Mouse (Mus musculus) monocyte, adult 2 months (primary cell): ENCODE measurements around the gene Spatc1l.
A peak's percentile ranks its signal among the peaks of the same experiment; 100 is the strongest.

Source experiments
- DNase-seq, 2 experiments: peaks; one replicate each; pipeline ENCODE4 v3.0.0; 2022; ENCODE audit warnings: low spot score in 2 of 2, low read depth in 1 of 2

Spatc1l gene

GRCm38 (mm10) chr10:76561972-76562371 lies at the start of gene Spatc1l:
Spatc1l (plus strand) TSS chr10:76562272.
- no peak for DNase-seq

DNA sequence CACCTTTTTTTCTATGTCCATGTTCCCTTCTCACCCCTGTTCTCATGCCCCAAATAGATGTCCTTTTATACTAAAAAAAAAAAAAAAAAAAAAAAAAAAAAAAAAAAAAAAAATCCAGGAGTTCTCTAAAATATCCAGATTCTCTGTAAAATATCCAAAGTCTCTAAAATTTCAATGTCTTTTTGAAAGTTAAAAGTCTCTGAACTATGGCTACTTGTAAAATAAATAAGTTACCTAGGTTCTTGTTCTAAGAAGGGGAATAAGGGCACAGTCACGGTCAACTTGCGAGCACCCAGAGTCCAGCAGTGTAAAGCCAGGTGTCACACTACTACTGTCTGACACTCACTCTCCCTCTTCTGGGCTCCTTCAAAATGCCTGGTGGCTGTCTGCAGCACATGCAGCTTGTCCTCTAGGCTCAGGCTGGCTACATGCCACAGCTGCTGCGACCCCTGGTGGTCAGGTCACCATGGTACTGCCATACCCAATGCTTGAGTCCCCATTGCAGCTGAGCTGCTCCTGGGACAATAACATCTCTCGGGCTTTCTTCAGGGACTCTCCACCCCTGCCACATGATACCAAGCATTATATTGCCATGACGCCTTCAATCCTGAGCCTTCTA lies 49.0 kb upstream of the Spatc1l start:
- DNase-seq: peak in 1 of 2 experiments; percentile 56

DNA sequence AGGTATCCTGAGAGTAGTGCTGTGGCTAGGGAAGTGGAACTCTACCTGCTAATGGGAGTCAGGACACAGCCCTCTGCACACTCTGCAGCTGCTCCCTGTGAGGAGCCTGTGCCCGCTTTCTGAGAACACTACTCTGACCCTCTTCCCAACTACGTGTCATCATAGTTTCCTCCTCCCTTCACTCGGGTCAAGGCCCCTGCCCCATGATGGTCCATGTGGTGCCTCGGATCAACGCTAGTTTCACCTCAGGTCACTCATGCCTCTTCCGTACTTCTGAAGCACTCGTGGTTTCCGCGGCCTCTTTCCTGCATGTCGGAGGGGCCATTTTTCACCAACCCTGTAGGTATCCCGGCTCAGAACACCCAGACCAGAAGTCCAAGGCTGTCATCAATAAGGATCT lies 31.1 kb upstream of the Spatc1l start:
- DNase-seq: no peak

GRCm38 (mm10) chr10:76531375-76531774 lies 30.7 kb upstream of the Spatc1l start, which contains the start of gene Lss:
Lss (plus strand) TSS chr10:76531588.
- DNase-seq: peak; percentile 61 to 90

DNA sequence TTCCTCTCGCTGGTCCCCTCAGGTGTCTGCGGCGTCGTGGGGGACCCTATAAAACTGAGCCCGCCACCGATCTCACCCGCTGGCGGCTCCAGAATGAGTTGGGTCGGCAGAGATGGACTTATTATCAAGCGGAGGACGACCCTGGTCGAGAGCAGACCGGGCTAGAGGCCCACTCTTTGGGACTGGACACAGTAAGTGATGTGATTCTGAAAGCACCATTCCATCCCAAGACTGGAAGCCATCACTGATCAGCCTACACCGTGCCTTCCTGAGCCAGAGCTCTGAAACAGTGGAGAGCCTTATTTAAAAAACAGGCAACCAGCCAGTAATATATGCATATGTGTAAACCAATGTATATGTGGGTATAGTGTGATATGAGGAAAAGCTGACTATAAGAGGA lies 30.2 kb upstream of the Spatc1l start:
- no peak for DNase-seq

GRCm38 (mm10) chr10:76535526-76535925 lies 26.5 kb upstream of the Spatc1l start:
- no peak for DNase-seq

DNA sequence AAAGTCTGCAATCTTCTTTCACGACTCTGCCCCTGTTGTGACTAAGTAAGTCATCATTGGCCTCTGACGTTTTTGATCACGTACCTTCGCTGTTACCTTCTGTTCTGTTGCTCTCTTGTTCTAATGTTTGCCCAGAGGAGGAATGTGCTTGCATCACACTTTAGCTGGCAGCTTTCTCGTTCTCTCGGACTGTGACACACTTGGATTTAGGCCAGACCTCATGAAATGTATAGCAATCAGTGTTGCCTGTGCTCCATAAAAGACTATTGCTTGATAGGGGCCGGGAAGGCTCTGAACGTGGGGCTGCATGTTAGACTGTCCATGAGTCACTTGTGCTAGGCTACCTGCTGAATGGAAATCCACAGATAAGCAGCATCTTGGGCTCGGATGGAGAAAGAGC lies 24.5 kb upstream of the Spatc1l start:
- DNase-seq: no peak

DNA sequence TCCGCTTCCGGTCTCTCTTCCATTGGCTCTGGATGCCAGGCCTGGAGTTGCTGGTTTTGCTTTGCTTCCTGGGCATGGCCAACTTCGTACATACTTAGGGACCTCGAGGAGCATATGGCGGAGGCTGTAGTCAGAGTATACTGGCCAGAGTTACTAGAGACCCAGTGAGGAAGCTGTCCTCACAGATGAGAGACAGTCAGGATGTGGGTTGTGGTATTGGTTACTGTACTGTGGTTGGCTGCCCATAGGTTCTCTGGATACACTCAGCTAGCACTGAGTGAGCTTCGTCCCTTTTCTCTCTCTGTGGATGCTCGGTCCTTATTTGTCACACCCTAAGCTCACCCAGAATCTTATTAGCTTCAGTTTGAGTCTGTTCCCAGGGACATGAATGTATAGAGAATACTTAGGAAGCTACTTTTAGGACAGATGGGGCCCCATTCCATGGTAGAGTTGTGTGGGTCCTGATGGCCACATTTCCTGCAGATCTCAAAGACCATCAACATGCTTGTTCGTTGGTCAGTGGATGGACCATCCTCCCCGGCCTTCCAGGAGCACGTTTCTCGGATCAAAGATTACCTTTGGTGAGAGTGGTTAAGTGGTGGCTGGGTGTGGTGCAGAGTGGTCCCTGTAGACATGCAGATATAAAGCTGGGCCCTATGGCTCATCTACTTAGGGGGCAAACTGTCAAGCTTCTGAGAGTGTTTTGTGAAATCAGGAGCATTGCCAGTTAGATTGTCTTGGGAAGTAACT lies 20.6 kb upstream of the Spatc1l start:
- no peak for DNase-seq

GRCm38 (mm10) chr10:76542636-76543375 lies 19.3 kb upstream of the Spatc1l start:
- DNase-seq: no peak

GRCm38 (mm10) chr10:76546566-76546965 lies 15.5 kb upstream of the Spatc1l start:
- DNase-seq: no peak

GRCm38 (mm10) chr10:76548218-76548617 lies 13.9 kb upstream of the Spatc1l start:
- DNase-seq: no peak

GRCm38 (mm10) chr10:76550458-76550857 lies 11.6 kb upstream of the Spatc1l start:
- no peak for DNase-seq

DNA sequence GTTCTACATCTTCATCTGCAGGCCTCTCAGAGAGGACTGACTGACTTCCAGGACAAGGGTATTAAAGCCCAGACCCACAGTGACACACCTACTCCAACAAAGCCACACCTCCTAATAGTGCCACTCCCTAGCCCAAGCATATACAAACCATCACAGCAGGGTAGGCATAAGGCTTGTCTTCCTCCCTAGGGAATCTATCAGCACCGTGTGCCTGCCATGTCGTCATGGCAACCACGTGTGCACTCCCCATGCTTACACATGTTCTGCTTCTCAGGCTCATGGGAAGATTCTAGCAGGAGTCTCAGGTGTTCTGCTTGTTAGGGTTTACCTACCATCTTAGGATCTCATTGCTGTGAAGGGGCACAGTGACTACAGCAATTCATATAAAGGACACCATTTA lies 10.5 kb upstream of the Spatc1l start:
- no peak for DNase-seq

DNA sequence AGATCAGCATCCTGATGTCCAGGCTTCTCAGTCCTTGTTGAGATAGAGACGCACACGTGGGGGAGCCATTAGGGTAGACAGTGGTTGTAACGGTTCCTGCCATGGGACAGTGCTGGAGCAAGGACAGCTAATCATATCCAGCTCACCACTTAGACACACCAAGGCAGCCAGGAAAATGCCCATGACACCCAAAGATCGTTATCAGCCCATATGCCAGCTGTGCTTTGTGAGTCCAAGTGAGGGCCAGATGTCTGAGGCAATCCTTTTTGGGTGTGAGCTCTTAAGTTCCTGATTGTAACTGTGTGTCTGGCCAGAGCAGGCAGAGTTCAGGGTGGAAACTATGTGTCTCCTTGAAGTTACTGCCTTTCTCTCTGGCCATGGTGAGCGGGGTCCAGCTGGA lies 8.0 kb upstream of the Spatc1l start:
- DNase-seq: no peak

DNA sequence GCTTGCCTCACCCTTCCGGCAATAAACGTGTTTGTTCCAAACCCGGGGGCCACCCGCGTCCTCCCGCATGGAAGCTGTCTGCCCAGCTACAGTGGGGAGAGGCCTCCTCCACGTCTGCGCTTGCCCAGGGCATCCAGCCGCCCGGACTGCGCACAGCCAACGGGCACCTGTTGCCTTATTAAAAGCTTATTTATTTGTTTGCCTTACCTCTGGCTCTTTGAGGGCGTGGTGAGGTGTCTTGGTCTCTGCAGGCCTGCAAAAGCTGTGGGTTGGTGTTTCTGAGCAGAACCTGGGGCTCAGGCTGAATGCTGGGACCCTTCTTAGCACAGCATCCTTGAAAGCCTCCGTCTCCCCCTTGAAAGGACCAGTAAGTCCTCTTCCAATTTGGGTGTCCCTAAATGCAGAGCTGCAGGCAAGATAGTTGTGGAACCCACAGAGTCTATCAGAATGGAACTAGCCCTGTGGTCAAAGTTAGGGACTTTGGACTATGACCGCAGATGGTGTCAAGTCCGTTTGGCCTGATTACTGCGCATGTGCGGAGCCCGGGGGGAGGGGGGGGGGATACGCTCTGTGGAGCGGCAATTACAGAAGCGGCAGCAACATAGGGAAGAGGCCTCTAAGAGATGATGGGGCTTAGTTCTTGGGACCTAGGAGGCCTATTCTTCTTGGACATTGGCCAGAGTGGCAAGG lies 8.1 kb downstream of the Spatc1l start:
- DNase-seq: no peak

- no peak for DNase-seq
Measured at GRCm38 (mm10) chr10:76571070-76571469, 9.0 kb downstream of the Spatc1l start.

DNA sequence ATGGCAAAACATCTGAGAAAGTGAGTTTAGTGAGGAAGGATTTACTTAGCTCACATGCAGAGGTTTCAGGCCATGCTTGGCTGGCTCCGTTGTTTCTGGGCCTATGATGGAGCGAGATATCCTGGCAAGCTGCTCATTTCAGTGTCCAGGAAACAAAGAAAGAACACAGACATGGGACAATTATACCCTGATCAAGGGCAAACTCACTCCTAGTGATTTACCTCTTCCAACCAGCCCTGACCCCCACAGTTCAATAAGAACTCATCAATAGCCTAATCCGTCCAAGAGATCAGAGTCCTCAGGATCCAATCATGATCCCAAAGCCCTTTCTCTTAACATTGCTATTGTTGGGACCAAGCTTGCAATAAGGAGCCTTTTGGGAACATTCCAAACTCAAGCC lies 10.1 kb downstream of the Spatc1l start:
- no peak for DNase-seq

DNA sequence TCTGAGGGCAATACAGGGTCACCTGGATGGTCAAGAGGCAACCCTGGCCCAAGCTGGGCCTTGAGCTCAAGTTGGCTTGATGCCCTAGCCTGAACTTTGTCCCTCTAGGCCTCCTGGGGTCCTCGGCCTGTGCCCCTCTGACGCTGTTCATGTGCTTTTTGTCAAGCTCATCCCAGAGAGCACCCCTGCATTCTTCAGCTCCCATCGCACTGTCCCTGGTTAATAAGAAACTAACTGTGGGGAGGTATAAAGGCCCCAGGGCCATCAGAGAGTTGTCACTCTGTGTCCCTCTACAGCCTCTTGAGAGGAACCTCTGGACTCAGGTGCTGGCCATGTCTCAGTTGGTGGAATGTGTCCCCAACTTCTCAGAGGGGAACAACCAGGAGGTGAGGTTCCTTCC lies 13.3 kb downstream of the Spatc1l start, which contains the start of gene Ftcd:
Gene Ftcd (plus strand): TSS at position 275 of the 400 bp plus-strand sequence.
- DNase-seq: no peak

GRCm38 (mm10) chr10:76576920-76577319 lies 14.8 kb downstream of the Spatc1l start:
- DNase-seq: no peak

GRCm38 (mm10) chr10:76584138-76584537 lies 22.1 kb downstream of the Spatc1l start:
- DNase-seq: no peak

DNA sequence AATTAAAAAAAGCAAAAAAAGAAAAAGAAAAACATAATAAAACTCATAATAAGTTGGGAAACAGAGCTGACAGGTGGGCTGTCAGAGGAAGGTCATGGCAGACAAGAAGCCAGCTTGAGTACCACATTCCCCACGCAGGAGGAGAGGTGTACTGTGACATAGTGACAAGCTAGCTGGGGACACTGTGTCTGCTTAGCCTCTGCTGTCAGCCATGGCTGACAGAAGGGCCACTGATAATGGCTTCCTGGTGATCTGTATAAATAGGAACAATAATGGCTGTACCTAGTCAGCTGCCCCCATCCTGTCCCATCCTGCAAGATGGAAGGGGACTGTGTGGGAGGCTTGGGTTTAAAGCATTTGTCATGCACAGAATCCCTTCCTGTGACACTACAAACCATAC lies 24.1 kb downstream of the Spatc1l start:
- DNase-seq: no peak
